ENCODE assay signal across 28 mouse cellular contexts in genomic region chr12:11407679-11408078, GRCm38 (mm10). TPM values are rescaled to one million over a fixed set of nuclear protein-coding genes. Genes with fewer than 3 reads are reported as not detected.
DNase-seq lines count a peak whose midpoint lies in the region; ATAC-seq and TF ChIP-seq lines count a peak whose summit lies in the region.
"Had no signal": no experiment of that assay in that cellular context is flagged by ENCODE, and none has a peak within 500 bp of the region (broad histone marks: within the 10 kb centered on the region; RNA-seq: fewer than 3 reads in every experiment).

No protein-coding gene starts in this region.

- peaks cover 11% of the 10 kb centered on the region; the same call in 1 of the 2 replicates for H3K4me1 ChIP-seq in cerebellum, adult 2 months (ENCODE audit: control insufficient read depth, insufficient read depth, low read length)
- H3K4me1 ChIP-seq: heart, embryonic 12.5 days; midbrain, embryonic 10.5 days; midbrain, embryonic 15.5 days; neural tube, embryonic 15.5 days; stomach, embryonic 15.5 days had no signal

- H3K27ac ChIP-seq in cerebellum, adult 2 months (ENCODE audit: insufficient read depth, low read length) = no peak overlapping the region
- H3K27ac ChIP-seq: gastrocnemius, adult 2 months; heart, adult 2 months; hindbrain, embryonic 14.5 days; liver, embryonic 14.5 days; midbrain, embryonic 10.5 days; midbrain, embryonic 15.5 days; neural tube, embryonic 15.5 days; stomach, embryonic 15.5 days had no signal

- no peak for TF ChIP-seq POLR2A in cerebellum, adult 2 months (IDR thresholded peaks at IDR 0.05; ENCODE audit: borderline replicate concordance, insufficient read depth, low read length)

- no peak for DNase-seq in frontal cortex, postnatal 10 days (ENCODE audit: low spot score in 2 of 2)
- DNase-seq in cerebellum, adult 2 months = peak; percentile 65 to 82
- DNase-seq in cerebellum, postnatal 10 days = peak; percentile 39 to 48
- peak; percentile 33 for DNase-seq in telencephalon, adult 2 months (ENCODE audit: low read depth, low spot score)
- no peak for DNase-seq in adrenal gland, adult (ENCODE audit: inconsistent age in 2 of 2, low spot score in 1 of 2)
- no peak for DNase-seq in lung, postnatal 36 days
- DNase-seq: adrenal gland, adult 8-10 months; B cell, adult 2 months; gastrocnemius, adult 2 months; heart, adult 2 months; heart, postnatal 4 days; kidney, adult 11 months; kidney, postnatal 25 days; liver; lung, embryonic 14.5 days; lung, postnatal 14 days; retina, postnatal 1 day; thymus, adult 18-20 months; thymus, postnatal 25 days had no signal

- no peak overlapping the region for H3K4me3 ChIP-seq in cerebellum, adult 2 months (replicated peaks; ENCODE audit: insufficient read depth, low read depth, low read length)
- H3K4me3 ChIP-seq: erythroblast, embryonic 14.5 days; gastrocnemius, adult 2 months; heart, adult 2 months; heart, embryonic 12.5 days; midbrain, embryonic 10.5 days; midbrain, embryonic 15.5 days; neural tube, embryonic 15.5 days; stomach, embryonic 15.5 days had no signal

- H3K27me3 ChIP-seq in cerebellum, adult 2 months (ENCODE audit: control insufficient read depth, insufficient read depth, low read length) = no peaks in the 10 kb centered on the region
- H3K27me3 ChIP-seq: heart, embryonic 12.5 days; midbrain, embryonic 15.5 days; neural tube, embryonic 15.5 days; stomach, embryonic 15.5 days had no signal

- no peak for TF ChIP-seq CTCF in cerebellum, adult 2 months (IDR thresholded peaks at IDR 0.05; ENCODE audit: borderline replicate concordance, insufficient read depth, low read depth, low read length)

- WGBS in cerebellum, adult 2 months = 48% methylated on average over 4 of the region's 4 CpGs

- ATAC-seq in frontal cortex, adult (ENCODE audit: low TSS enrichment) = peak; percentile 84; the same call in 1 of the 2 replicates
- ATAC-seq: midbrain, embryonic 15.5 days had no signal

RNA-seq across cellular contexts. Expression of gene Vsnl1, which starts 28.7 kb away (rescaled TPM):
- polyA plus RNA-seq in cerebellum, adult 2 months (2012; rRNA removed) = 510 and 543 TPM in 2 replicates
- polyA plus RNA-seq: erythroblast, embryonic 14.5 days had no signal

RNA-seq across cellular contexts. Expression of gene Rad51ap2, which starts 48.2 kb away (rescaled TPM):
- polyA plus RNA-seq in cerebellum, adult 2 months (2012; rRNA removed) = 0.11 and 0.13 TPM in 2 replicates
- polyA plus RNA-seq: erythroblast, embryonic 14.5 days; heart, adult 2 months; liver, embryonic 14.5 days had no signal

Comparison
In these comparisons a context has a peak if more than half of its experiments do, and no peak if none do; other contexts are left out.
1. DNase-seq: peak in cerebellum, adult 2 months (2 of 2), cerebellum, postnatal 10 days (2 of 2) and telencephalon, adult 2 months (single experiment); none in frontal cortex, postnatal 10 days (0 of 2), adrenal gland, adult (0 of 2) and lung, postnatal 36 days (single experiment).